Mouse (Mus musculus) neutrophil, adult 83 days (primary cell): ENCODE results near the gene Snx30. TPM values are rescaled to one million over a fixed set of nuclear protein-coding genes. Genes with fewer than 3 reads are reported as not detected.

Experiments
- total RNA-seq, 2 experiments: library from RNA; stranded (reverse); gene quantifications; one replicate each; pipeline ENCODE4 v1.2.4; 2023

The Snx30 gene
- total RNA-seq = 10 to 100 TPM; 18.1 to 18.7 TPM

DNA sequence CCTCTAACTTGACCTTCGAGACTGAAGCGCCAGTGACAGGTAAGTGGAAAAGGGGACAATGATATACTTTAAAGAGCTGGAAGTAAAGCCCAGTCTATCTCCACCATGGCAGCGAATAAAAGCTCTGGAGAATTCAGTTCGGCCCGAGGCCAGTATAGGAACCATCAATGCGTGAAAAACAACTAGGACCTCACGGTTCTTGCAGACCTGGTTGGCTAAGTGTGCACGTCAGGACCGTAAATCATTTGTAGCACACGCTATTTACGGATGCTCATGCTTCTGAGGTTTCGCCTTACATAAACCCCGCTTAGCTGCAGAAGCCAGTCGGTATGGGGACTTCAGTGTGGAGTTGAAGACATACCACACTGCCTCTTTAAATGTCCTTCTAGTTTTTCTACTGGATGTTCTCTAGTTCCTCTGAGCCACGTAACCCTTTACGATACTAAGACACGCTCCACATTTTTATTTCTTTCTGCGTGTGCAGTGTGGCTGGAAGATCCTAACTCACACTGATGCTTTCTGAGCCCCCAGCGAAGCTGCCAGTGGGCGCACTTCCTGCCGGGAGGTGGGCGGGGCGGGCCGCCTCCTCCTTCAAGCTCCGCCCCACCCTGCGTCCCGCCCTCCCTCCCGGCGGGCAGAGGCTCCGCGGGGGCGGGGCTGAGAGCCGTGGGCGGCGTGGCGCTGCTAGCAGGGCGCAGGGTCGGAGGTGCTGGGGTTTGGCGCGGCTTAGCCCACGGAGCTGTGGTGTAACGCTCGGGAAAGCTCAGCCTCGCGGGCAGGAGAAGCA is at the start of gene Snx30:
TSS of gene Snx30 (plus strand) at position 660 of the 787 bp plus-strand sequence.

DNA sequence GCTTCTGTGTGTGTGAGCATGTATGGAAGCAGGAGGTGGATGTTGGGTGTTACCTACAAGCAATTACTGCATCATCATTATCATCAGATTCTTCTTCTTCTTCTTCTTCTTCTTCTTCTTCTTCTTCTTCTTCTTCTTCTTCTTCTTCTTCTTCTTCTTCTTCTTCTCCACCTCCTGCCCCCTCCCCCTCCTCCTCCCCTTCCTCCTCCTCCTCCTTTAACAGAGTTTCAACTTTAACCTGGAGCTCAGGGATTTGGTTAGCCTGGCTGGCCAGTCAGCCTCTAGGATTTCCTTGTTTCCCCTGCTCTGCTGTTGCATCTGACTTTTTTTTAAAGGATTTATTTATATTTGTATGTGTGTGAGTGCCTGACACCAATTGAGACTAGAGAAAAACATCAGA is 4.2 kb upstream of the Snx30 start, which contains the start of gene Inip:
TSS of gene Inip (minus strand) at position 101 of the 400 bp plus-strand sequence.

DNA sequence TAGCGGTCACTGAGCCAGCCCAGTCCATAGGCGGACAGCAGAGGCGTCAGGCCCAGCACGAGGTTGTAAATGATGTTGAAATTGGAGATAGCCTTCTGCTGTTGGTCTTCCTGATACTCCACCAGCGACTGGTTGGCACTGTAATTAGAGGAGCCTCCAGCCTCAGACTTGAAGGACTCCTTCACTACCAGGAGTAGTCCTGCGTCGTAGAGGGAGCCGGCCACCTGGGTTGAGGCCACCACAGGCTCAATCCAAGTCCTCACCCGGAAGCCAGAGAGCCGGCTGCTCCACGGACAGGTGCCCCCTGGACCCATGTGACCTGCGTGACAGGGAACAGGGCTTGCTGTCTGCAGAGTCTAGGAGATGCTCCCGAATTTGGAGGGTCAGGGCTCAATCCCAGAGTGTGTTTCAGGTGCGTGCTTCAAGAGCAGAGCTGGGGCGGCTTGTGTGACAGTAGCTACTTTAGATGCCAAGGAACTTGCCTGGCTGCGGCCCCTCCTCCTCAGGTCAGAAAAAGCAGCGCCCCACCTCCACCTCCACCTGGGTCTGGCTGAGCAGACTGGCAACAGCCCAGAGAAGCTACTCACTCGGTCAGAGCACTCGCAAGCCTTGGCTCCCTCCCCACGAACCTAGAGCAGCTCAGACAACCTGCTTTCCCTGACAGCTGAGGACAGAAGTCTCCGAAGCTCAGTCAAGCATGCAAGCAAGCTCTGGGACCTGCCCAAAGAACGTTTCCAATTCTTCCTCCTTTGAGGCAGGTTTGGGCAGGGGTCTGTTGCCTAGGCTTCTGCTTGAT is 109.2 kb downstream of the Snx30 start, which contains the start of gene Slc46a2:
TSS of gene Slc46a2 (minus strand) at position 449 of the 796 bp plus-strand sequence.

Other genes starting within 250 kb of the Snx30 start
- 10 to 100 TPM; 15.5 to 17.1 TPM for gene Hsdl2, start 224.3 kb upstream of the Snx30 start, total RNA-seq
- 1 to 10 TPM; 6.5 to 6.8 TPM for gene E130308A19Rik, start 179.6 kb upstream of the Snx30 start, total RNA-seq
- gene Inip, start 4.3 kb upstream of the Snx30 start, total RNA-seq = 10 to 100 TPM; 18.4 to 21.3 TPM
- not detected for gene Slc46a2, start 109.2 kb downstream of the Snx30 start, total RNA-seq
- gene Mup4, start 154.9 kb downstream of the Snx30 start, total RNA-seq = not detected
- gene Mup6, start 158.5 kb downstream of the Snx30 start, total RNA-seq = not detected